Mouse (Mus musculus) small intestine, adult 2 months (tissue): Measurements from ENCODE around the gene Cd180. TPM values are rescaled to one million over a fixed set of nuclear protein-coding genes. Genes with fewer than 3 reads are reported as not detected.
A peak's percentile ranks its signal among the peaks of the same experiment; 100 is the strongest.

Source experiments
- H3K27ac ChIP-seq: fragments of 200-500 bp; 2 replicates; pipeline ENCODE4 v1.5.1; 2012; ENCODE audit warnings: low read depth, low read length, control low read depth, inconsistent platforms; ENCODE audit not compliant: insufficient read depth
- H3K27me3 ChIP-seq: fragments of 200-500 bp; 2 replicates; pipeline ENCODE4 v1.6.1; 2012; ENCODE audit warnings: mild to moderate bottlenecking, moderate library complexity, low read length, inconsistent platforms; ENCODE audit not compliant: control insufficient read depth, insufficient read depth
- H3K36me3 ChIP-seq: fragments of 200-500 bp; 2 replicates; pipeline ENCODE4 v1.6.1; 2012; ENCODE audit warnings: mild to moderate bottlenecking, low read length, control low read depth, inconsistent platforms; ENCODE audit not compliant: control insufficient read depth, insufficient read depth
- H3K4me1 ChIP-seq: fragments of 200-500 bp; 2 replicates; pipeline ENCODE4 v1.6.1; 2012; ENCODE audit warnings: low read length, inconsistent platforms, mixed read lengths; ENCODE audit not compliant: control insufficient read depth, insufficient read depth, insufficient read length
- H3K4me3 ChIP-seq: fragments of 200-500 bp; 2 replicates; pipeline ENCODE4 v1.5.1; 2012; ENCODE audit warnings: low read depth, mild to moderate bottlenecking, control low read depth, inconsistent platforms, low read length, moderate library complexity
- CTCF ChIP-seq: fragments of 200-500 bp; IDR thresholded peaks from 2 replicates; pipeline ENCODE4 v1.5.1; 2012; ENCODE audit warnings: low read depth, mild to moderate bottlenecking, control low read depth, inconsistent platforms, low read length, moderate library complexity, mixed read lengths; ENCODE audit not compliant: insufficient replicate concordance, insufficient read length; ENCODE audit errors: extremely low read depth
- POLR2A ChIP-seq: fragments of 200-500 bp; IDR thresholded peaks from 2 replicates; pipeline ENCODE4 v1.6.1; 2012; ENCODE audit warnings: low read depth, mild to moderate bottlenecking, control low read depth, inconsistent platforms, low read length, moderate library complexity
- WGBS: fragments of 180-500 bp; shearing (Covaris S2); methylation state at CpG from one replicate; pipeline ENCODE4 v1.1.7; 2018; 5-methylcytosine and 5-hydroxymethylcytosine counted together
- polyA plus RNA-seq: library from polyadenylated mRNA; depleted of rRNA; stranded (reverse); fragments of >200 nt; gene quantifications from 2 replicates; pipeline ENCODE4 v1.2.3, GENCODE M21; 2012; rRNA removed

Cd180 gene
- polyA plus RNA-seq, result 0.28 and 0.76 TPM in 2 replicates

DNA sequence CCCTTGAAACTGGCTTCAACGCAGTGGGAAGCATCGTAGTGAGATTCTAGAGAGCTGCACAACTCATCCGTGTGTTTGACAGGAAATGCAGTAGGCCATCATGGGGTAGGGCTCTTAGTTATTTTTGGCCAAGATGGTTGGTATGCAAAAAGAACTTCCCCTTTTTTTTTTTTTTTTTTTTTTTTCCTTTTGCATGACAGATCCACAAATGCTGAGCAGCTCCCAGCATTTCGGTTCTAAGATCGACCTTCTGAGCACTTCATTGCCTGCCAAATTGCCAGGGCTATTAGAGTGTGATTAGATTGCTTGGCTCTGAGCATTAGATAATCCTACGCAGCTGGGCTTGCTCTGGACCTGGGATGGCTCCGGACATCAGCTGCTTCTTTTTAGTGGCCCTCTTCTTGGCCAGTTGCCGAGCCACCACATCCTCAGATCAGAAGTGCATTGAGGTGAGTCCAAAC, at the start of gene Cd180:
Cd180 (plus strand) TSS at position 218 of the 461 bp plus-strand sequence.
- 62% methylated on average over 8 of the region's 8 CpGs for WGBS
- H3K36me3 ChIP-seq, result no peaks in the 10 kb centered on the region
- no peak for TF ChIP-seq POLR2A
- no peak for TF ChIP-seq CTCF
- peak within 1 kb of the TSS; percentile 24 for H3K4me3 ChIP-seq
- peak within 1 kb of the TSS; percentile 35 for H3K27ac ChIP-seq
- H3K4me1 ChIP-seq, result peaks cover 3% of the 10 kb centered on the region; the same call in 1 of the 2 replicates
- no peaks in the 10 kb centered on the region for H3K27me3 ChIP-seq

- no peak overlapping the region for H3K27ac ChIP-seq
- TF ChIP-seq POLR2A (no peak), CTCF (no peak)
- no peaks in the 10 kb centered on the region for H3K27me3 ChIP-seq
- WGBS, result 71% methylated on average over 8 of the region's 8 CpGs
- no peaks in the 10 kb centered on the region for H3K36me3 ChIP-seq
- no peak overlapping the region for H3K4me3 ChIP-seq
- H3K4me1 ChIP-seq, result no peaks in the 10 kb centered on the region; the same call in 1 of the 2 replicates
Observed at GRCm38 (mm10) chr13:102644344-102644743, 49.0 kb upstream of the Cd180 start.

DNA sequence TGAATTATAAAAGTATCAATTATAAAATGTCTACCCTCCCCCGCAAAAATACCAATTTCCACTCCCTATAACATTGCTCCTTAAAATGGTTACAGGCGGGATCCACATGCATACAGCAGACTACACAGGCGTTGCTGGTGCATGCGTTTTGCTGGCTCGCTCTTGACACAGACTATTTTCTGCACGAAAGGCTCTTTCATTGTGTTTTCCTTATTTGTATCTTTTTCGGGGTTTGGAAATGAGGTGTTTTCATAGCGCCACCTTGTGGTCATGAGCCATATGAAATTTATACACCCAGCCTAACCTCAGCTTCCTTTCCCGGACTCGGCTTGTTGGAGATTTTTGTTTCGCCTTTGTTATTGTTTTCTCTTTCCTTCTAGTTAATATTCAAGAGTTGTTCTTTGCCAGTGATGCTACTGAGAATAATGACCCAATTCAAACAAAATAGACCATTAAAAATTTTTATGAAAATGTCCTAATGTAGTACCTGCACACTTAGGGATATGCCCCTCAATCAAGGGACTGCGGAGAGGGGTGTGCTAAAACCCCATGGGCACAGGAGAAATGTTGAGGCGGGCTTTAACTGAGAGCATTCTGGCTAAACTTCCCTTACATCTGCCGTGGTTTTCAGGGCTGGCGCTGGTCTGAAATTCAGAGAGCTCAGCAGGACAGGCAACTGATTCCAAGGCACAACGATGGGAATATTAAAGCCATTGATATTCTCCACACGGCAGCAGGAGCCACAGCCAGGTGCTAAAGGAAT, 48.4 kb upstream of the Cd180 start:
- TF ChIP-seq CTCF, result peak; percentile 55; the same call in 1 of the 2 replicates
- TF ChIP-seq POLR2A, result no peak
- Histone ChIP-seq H3K4me1 (no peaks in the 10 kb centered on the region; the same call in 1 of the 2 replicates), H3K27ac (no peak overlapping the region), H3K27me3 (no peaks in the 10 kb centered on the region), H3K4me3 (no peak overlapping the region), H3K36me3 (no peaks in the 10 kb centered on the region)
- WGBS, result 29% methylated on average over 17 of the region's 17 CpGs

DNA sequence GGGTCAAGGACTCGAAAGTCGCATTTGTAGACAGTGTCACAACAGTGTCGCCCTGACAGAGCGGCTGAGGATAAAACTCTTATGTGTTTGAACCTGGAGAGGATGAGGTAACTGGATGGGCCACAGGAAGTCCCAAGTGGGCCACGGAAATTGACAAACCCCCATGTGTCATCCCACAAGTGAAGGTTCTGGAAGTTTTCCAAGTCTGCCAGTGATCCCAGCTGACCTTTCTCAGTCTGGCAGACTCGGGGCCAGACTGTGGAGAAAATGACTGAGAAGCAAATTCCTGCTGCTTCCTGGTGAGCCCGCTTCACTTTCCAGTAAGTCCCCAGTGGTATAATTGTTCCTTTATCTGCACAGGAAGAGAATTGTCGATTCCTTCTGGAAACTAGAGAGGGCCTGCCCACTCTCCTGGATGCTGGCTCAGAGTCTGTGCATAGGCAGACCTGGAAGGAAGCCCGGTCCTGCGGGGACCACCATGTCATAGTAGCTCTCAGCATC, 47.0 kb upstream of the Cd180 start:
- 67% methylated on average over 10 of the region's 10 CpGs for WGBS

GRCm38 (mm10) chr13:102647511-102647910, 45.8 kb upstream of the Cd180 start:
- Histone ChIP-seq H3K36me3 (no peaks in the 10 kb centered on the region), H3K27ac (no peak overlapping the region), H3K4me1 (no peaks in the 10 kb centered on the region; the same call in 1 of the 2 replicates), H3K27me3 (no peaks in the 10 kb centered on the region), H3K4me3 (no peak overlapping the region)
- 92% methylated on average over 4 of the region's 4 CpGs for WGBS
- no peak for TF ChIP-seq CTCF
- no peak for TF ChIP-seq POLR2A

More for the DNA sequence above, 47.0 kb upstream of the Cd180 start:
- no peak for TF ChIP-seq CTCF
- no peak for TF ChIP-seq POLR2A
- no peaks in the 10 kb centered on the region for H3K27me3 ChIP-seq
- no peaks in the 10 kb centered on the region for H3K36me3 ChIP-seq
- H3K4me3 ChIP-seq, result no peak overlapping the region
- H3K27ac ChIP-seq, result no peak overlapping the region
- no peaks in the 10 kb centered on the region; the same call in 1 of the 2 replicates for H3K4me1 ChIP-seq

DNA sequence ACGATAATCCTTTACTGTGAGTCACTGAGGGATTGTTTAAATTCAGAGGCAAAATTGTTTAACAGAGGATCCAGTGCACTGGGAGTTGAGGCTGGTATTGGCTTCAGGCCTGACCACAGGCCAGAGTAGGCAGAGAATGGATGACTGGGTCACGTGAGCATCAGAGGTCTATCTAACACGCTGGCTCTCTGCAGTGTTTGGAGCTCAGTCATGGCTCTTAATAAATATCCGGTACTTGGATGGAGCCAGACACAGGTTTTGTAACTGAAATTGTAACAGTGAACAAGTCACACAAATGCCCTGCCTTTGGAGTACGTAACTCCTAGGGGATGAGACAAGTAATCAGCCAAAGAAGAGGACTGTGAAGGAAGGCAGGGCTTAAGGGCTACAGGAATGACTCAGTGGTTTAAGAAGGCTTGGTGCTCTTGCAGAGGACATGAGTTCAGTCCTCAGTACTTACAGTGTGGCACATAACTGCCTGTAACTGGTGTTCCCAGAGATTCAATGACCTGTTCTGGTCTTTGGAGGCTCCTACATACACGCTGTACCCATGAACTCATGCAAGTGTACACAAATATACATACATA, 41.0 kb upstream of the Cd180 start:
- Histone ChIP-seq H3K4me1 (no peaks in the 10 kb centered on the region; the same call in 1 of the 2 replicates), H3K27me3 (no peaks in the 10 kb centered on the region), H3K36me3 (no peaks in the 10 kb centered on the region), H3K27ac (no peak overlapping the region), H3K4me3 (no peak overlapping the region)
- 77% methylated on average over 6 of the region's 6 CpGs for WGBS
- TF ChIP-seq CTCF, result no peak
- TF ChIP-seq POLR2A, result no peak

- no peak overlapping the region for H3K4me3 ChIP-seq
- no peaks in the 10 kb centered on the region for H3K27me3 ChIP-seq
- H3K36me3 ChIP-seq, result no peaks in the 10 kb centered on the region
- WGBS, result 82% methylated on average over 2 of the region's 2 CpGs
- TF ChIP-seq POLR2A (no peak), CTCF (no peak)
- H3K4me1 ChIP-seq, result no peaks in the 10 kb centered on the region; the same call in 1 of the 2 replicates
- no peak overlapping the region for H3K27ac ChIP-seq
Observed at GRCm38 (mm10) chr13:102655071-102655570, 38.2 kb upstream of the Cd180 start.
